Mouse (Mus musculus): ENCODE measurements around the gene Noc3l. TPM values are rescaled to one million over a fixed set of nuclear protein-coding genes. Genes with fewer than 3 reads are reported as not detected.

Gene Noc3l
- polyA plus RNA-seq, 1 experiment from 2014 or later: 8.3 TPM

GRCm38 (mm10) chr19:38746492-38747014 lies 72.5 kb downstream of the Noc3l start:
- Histone ChIP-seq H3K4me1 (replicated peaks; ENCODE audit: control insufficient read depth, insufficient read depth, low read length) (no peaks in the 10 kb centered on the region; the same call in 1 of the 2 replicates), H3K27ac (ENCODE audit: low read depth) (no peak overlapping the region), H3K4me3 (ENCODE audit: low read depth, low read length) (no peak overlapping the region), H3K36me3 (ENCODE audit: control insufficient read depth, insufficient read depth, low read length) (no peaks in the 10 kb centered on the region), H3K27me3 (replicated peaks; ENCODE audit: control insufficient read depth, insufficient read depth, low read length) (no peaks in the 10 kb centered on the region), H3K4me2 (ENCODE audit: low read length) (no peak overlapping the region), H3K9me3 (ENCODE audit: control insufficient read depth, low read length) (no peaks in the 10 kb centered on the region), H3K9ac (ENCODE audit: low read length) (no peak overlapping the region)
- 58% methylated on average over 6 of the region's 6 CpGs for WGBS
- no peak for ATAC-seq (replicated peaks; ENCODE audit: low FRiP score, low TSS enrichment, low read depth)
- no peak for DNase-seq (ENCODE audit: low spot score)

GRCm38 (mm10) chr19:38745810-38746491 lies 73.1 kb downstream of the Noc3l start:
- no peaks in the 10 kb centered on the region for H3K27me3 ChIP-seq (replicated peaks; ENCODE audit: control insufficient read depth, insufficient read depth, low read length)
- no peak for DNase-seq (ENCODE audit: low spot score)

GRCm38 (mm10) chr19:38744546-38744945 lies 74.5 kb downstream of the Noc3l start:
- H3K27me3 ChIP-seq (replicated peaks; ENCODE audit: control insufficient read depth, insufficient read depth, low read length): no peaks in the 10 kb centered on the region
- no peaks in the 10 kb centered on the region for H3K9me3 ChIP-seq (ENCODE audit: control insufficient read depth, low read length)
- H3K4me3 ChIP-seq (ENCODE audit: low read depth, low read length): no peak overlapping the region
- no peak overlapping the region for H3K9ac ChIP-seq (ENCODE audit: low read length)
- no peak for ATAC-seq (replicated peaks; ENCODE audit: low FRiP score, low TSS enrichment, low read depth)
- H3K36me3 ChIP-seq (ENCODE audit: control insufficient read depth, insufficient read depth, low read length): no peaks in the 10 kb centered on the region
- H3K4me2 ChIP-seq (ENCODE audit: low read length): no peak overlapping the region
- WGBS: 79% methylated on average over 8 of the region's 8 CpGs
- H3K4me1 ChIP-seq (replicated peaks; ENCODE audit: control insufficient read depth, insufficient read depth, low read length): no peaks in the 10 kb centered on the region; the same call in 1 of the 2 replicates
- DNase-seq (ENCODE audit: low spot score): no peak
- no peak overlapping the region for H3K27ac ChIP-seq (ENCODE audit: low read depth)

More at GRCm38 (mm10) chr19:38745810-38746491, 73.1 kb downstream of the Noc3l start:
- no peaks in the 10 kb centered on the region for H3K36me3 ChIP-seq (ENCODE audit: control insufficient read depth, insufficient read depth, low read length)
- 72% methylated on average over 10 of the region's 10 CpGs for WGBS
- H3K9ac ChIP-seq (ENCODE audit: low read length): no peak overlapping the region
- H3K27ac ChIP-seq (ENCODE audit: low read depth): no peak overlapping the region
- H3K4me3 ChIP-seq (ENCODE audit: low read depth, low read length): no peak overlapping the region
- ATAC-seq (replicated peaks; ENCODE audit: low FRiP score, low TSS enrichment, low read depth): no peak
- no peaks in the 10 kb centered on the region for H3K9me3 ChIP-seq (ENCODE audit: control insufficient read depth, low read length)
- H3K4me1 ChIP-seq (replicated peaks; ENCODE audit: control insufficient read depth, insufficient read depth, low read length): no peaks in the 10 kb centered on the region; the same call in 1 of the 2 replicates
- H3K4me2 ChIP-seq (ENCODE audit: low read length): no peak overlapping the region

Other genes starting within 250 kb of the Noc3l start
- 2.3 TPM in 2 replicates for gene Tbc1d12, start 17.3 kb upstream of the Noc3l start, polyA plus RNA-seq (2014; fragmentation: Nextera tagmentation; extraction: Ambion mirVana)
- gene Hells, start 111.7 kb upstream of the Noc3l start, polyA plus RNA-seq (2014; fragmentation: Nextera tagmentation; extraction: Ambion mirVana): 56.6 and 63.0 TPM in 2 replicates
- 1.2 and 1.3 TPM in 2 replicates for gene Cyp2c55, start 187.8 kb upstream of the Noc3l start, polyA plus RNA-seq (2014; fragmentation: Nextera tagmentation; extraction: Ambion mirVana)
- 7.1 and 8.8 TPM in 2 replicates for gene Cyp2c65, start 241.8 kb upstream of the Noc3l start, polyA plus RNA-seq (2014; fragmentation: Nextera tagmentation; extraction: Ambion mirVana)